Mouse (Mus musculus) stomach, postnatal 0 days (tissue): ENCODE results near the gene Ryk. TPM values are rescaled to one million over a fixed set of nuclear protein-coding genes. Genes with fewer than 3 reads are reported as not detected.

ENCODE experiments used
- ATAC-seq: fragments of 200-750 bp; cut with Nextera tagmentation; 2 replicates; pipeline ENCODE4 v1.8.0; 2017; ENCODE audit not compliant: low FRiP score, low TSS enrichment
- DNase-seq: peaks from one replicate; pipeline ENCODE4 v3.0.0-alpha.2; 2016; ENCODE audit warnings: low spot score
- H3K27ac ChIP-seq: fragments of 300-500 bp; sonication (generic); replicated peaks from 2 replicates; pipeline ENCODE4 v1.5.1; 2014; ENCODE audit warnings: mild to moderate bottlenecking, control low read depth
- H3K27me3 ChIP-seq: fragments of 300-500 bp; sonication (generic); 2 replicates; pipeline ENCODE4 v1.6.1; 2014; ENCODE audit warnings: low read length; ENCODE audit not compliant: control insufficient read depth, insufficient read depth
- H3K36me3 ChIP-seq: fragments of 300-500 bp; sonication (generic); 2 replicates; pipeline ENCODE4 v1.6.1; 2014; ENCODE audit warnings: low read length, mixed read lengths; ENCODE audit not compliant: control insufficient read depth, insufficient read depth
- H3K4me1 ChIP-seq: fragments of 300-500 bp; sonication (generic); replicated peaks from 2 replicates; pipeline ENCODE4 v1.6.1; 2014; ENCODE audit warnings: antibody characterized with exemption; ENCODE audit not compliant: control insufficient read depth, insufficient read depth
- H3K4me2 ChIP-seq: fragments of 300-500 bp; sonication (generic); replicated peaks from 2 replicates; pipeline ENCODE4 v1.6.1; 2014; ENCODE audit warnings: low read depth, mild to moderate bottlenecking, control low read depth, moderate library complexity
- H3K4me3 ChIP-seq: fragments of 300-500 bp; sonication (generic); 2 replicates; pipeline ENCODE4 v1.5.1; 2014; ENCODE audit warnings: low read depth, low read length, control low read depth
- H3K9ac ChIP-seq: fragments of 300-500 bp; sonication (generic); 2 replicates; pipeline ENCODE4 v1.6.1; 2014; ENCODE audit warnings: mild to moderate bottlenecking, low read length, control low read depth, mixed read lengths
- H3K9me3 ChIP-seq: fragments of 300-500 bp; sonication (generic); 2 replicates; pipeline ENCODE4 v1.6.1; 2016; ENCODE audit warnings: low read length; ENCODE audit not compliant: control insufficient read depth
- CTCF ChIP-seq: IDR thresholded peaks from 2 replicates; pipeline ENCODE4 v1.5.1; 2016; ENCODE audit warnings: antibody characterized with exemption, low read depth, mild to moderate bottlenecking, moderate library complexity
- EP300 ChIP-seq: optimal IDR thresholded peaks from 2 replicates; pipeline ENCODE3; 2016; ENCODE audit warnings: antibody characterized with exemption
- WGBS: fragments of 180-500 bp; shearing (Covaris S2); extraction: QIAGEN DNeasy Blood & Tissue Kit; methylation state at CpG from one replicate; pipeline ENCODE4 v1.1.7; 2014; 5-methylcytosine and 5-hydroxymethylcytosine counted together
- polyA plus RNA-seq: library from polyadenylated mRNA; unstranded; fragments of >200 nt; fragmentation: Nextera tagmentation; extraction: Ambion mirVana; gene quantifications from 2 replicates; pipeline ENCODE4 v1.2.1, GENCODE M21; 2015

Gene Ryk
- polyA plus RNA-seq, 1 experiment from 2014 or later: 16.8 TPM

DNA sequence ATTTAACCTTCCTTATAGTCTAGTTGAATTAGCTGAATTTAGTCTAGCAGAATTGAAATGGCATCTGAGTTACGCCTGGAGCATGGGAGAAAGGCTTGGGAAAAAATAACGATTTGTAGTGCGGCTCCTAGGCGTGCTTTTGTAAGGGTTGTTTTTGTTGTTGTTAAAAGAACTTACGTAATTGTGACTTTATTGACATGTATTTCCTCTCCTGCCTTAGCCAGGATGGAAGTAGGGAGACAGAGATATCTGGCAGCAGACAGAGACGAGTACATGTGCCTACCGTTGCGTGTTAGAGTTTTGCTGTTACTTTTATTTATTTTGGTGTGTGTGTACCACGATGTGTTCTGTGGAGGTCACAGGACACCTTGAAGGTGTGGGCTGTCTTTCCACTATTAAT is 1.6 kb downstream of the Ryk start:
- Histone ChIP-seq H3K27me3 (no peaks in the 10 kb centered on the region), H3K9me3 (no peaks in the 10 kb centered on the region), H3K9ac (peak overlapping the region; percentile 96; the same call in 1 of the 2 replicates), H3K36me3 (no peaks in the 10 kb centered on the region), H3K4me3 (peak overlapping the region; percentile 88; the same call in 1 of the 2 replicates), H3K4me2 (peak overlapping the region; percentile 85), H3K4me1 (peaks cover 17% of the 10 kb centered on the region), H3K27ac (no peak overlapping the region)
- WGBS: 42% methylated on average over 9 of the region's 9 CpGs
- TF ChIP-seq EP300 (no peak), CTCF (no peak)
- ATAC-seq (no peak), DNase-seq (no peak)

DNA sequence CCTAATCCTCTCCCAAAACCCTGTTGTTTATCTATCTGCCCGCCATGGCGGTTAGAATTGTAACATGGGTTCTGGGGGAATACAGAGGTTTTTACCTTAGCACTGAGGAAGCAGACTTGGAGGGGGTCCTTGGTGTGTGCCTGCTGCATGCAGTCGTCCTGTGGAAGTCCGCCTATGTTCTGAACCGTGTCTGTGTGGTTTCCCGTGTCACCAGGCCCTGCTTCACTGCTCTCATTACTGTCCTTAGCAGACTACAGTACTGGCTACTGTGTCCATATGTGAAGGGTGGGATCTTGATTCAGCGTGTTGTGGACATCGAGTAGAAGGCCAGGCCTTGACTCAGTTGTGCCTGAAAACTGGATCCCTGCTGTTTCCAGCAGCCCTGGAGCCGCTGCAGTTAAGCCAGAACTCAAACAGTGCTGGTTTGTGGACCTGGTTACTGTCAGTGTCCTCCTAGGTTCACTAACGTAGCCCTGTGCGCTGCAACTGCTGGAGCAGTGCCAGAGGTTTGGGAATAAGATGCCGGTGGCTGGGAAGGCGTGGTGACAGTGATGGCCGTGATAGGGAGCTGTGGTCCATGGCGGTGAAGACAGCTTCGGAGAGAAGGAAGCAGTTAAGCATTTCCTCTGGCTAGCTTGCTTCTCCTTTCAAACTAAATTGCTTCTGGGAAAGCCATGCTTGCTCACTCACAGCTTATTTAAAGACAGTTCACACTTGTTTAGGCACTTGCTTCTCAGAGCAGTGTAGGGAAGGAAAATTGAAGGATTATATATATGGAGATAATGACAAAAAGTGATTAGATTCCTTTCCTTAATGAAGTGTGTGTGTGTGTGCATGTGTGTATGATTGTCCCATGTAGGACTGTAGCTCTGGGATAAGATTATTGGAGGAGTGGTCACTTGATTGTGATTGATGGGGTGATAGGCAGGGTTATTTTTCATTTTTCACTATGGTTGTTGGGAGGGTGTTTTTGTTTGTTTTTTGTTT is 6.4 kb downstream of the Ryk start:
- Histone ChIP-seq H3K9ac (peak overlapping the region; percentile 9; the same call in 1 of the 2 replicates), H3K4me1 (peaks cover 23% of the 10 kb centered on the region), H3K36me3 (no peaks in the 10 kb centered on the region), H3K27me3 (no peaks in the 10 kb centered on the region), H3K27ac (peak overlapping the region; percentile 79), H3K4me2 (peak overlapping the region; percentile 26), H3K9me3 (no peaks in the 10 kb centered on the region), H3K4me3 (no peak overlapping the region)
- WGBS: 23% methylated on average over 16 of the region's 16 CpGs
- ATAC-seq: 0 out of 2 replicates have a peak, but pooled peaks have one; percentile 43
- DNase-seq: peak; percentile 35
- TF ChIP-seq CTCF (no peak), EP300 (no peak)

DNA sequence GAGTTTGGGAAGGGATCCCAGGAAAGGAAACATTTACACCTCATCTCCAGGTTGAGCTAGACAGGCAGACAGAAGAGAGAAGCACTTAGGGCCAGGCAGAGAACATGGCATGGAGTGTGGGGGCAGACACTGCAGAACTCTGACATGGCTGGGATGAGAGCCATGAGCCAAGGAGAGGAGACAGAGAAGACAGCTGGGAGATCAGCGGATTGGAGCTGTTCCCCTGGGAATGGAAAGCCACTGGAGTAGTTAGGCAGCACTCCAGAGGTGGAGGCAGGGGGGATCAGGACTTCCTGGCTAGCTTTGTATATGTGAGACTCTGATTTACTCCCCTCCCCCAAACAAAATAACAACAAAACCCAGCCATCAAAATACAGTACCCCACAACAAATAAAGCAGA is 7.1 kb downstream of the Ryk start:
- Histone ChIP-seq H3K27me3 (no peaks in the 10 kb centered on the region), H3K36me3 (no peaks in the 10 kb centered on the region), H3K9me3 (no peaks in the 10 kb centered on the region), H3K4me1 (peaks cover 20% of the 10 kb centered on the region), H3K4me3 (no peak overlapping the region), H3K27ac (peak overlapping the region; percentile 63; the same call in 1 of the 2 replicates), H3K9ac (no peak overlapping the region), H3K4me2 (no peak overlapping the region)
- WGBS: 16% methylated on average over 1 of the region's 1 CpGs
- ATAC-seq (no peak), DNase-seq (no peak)
- no peak for TF ChIP-seq EP300
- TF ChIP-seq CTCF: no peak

DNA sequence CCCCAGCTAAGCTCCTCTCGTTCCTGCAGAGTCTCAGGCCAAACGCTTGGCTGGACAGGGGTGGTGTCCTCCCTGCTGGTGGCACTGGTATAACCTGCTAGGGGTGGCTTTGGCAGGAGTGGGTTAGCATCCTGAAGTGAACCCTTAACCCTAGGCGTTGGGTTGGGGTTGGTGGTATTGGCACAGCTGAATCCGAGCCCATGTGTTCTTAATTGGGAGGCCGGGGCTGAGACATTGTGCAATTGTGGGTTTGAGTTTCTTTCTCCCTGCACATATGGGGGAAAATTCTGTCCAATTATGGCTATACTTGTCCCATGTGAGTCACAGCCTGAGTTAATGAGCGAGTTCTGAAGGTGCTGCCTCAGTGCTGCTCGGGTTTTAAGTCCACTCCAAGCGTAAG is 7.8 kb downstream of the Ryk start:
- TF ChIP-seq EP300: no peak
- TF ChIP-seq CTCF: no peak
- Histone ChIP-seq H3K4me2 (no peak overlapping the region; the same call in 1 of the 2 replicates), H3K36me3 (no peaks in the 10 kb centered on the region), H3K9ac (no peak overlapping the region), H3K27me3 (no peaks in the 10 kb centered on the region), H3K4me1 (peaks cover 20% of the 10 kb centered on the region), H3K4me3 (no peak overlapping the region), H3K27ac (peak overlapping the region; percentile 63), H3K9me3 (no peaks in the 10 kb centered on the region)
- ATAC-seq (peak; percentile 51), DNase-seq (no peak)
- 34% methylated on average over 8 of the region's 8 CpGs for WGBS

DNA sequence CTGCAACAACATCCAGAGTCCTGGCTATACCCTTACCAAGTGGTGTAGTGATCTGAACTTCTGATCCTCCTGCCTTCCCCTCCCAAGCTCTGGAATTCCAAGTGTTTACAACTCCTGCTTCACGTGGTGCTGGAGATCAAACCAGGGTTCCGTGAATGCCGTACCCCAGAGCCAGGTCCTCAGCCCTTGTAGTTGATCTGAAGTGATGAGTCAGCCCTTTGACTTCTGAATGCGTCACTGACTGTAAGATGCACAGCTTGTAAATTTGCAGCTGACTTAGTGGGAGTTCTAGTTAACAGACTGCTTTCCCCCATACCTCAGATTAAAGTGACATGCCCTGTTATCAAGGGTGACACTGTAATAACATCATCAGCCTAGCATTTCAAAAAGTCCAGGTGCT is 8.9 kb downstream of the Ryk start:
- Histone ChIP-seq H3K4me1 (peaks cover 20% of the 10 kb centered on the region), H3K4me3 (no peak overlapping the region), H3K9me3 (no peaks in the 10 kb centered on the region), H3K36me3 (no peaks in the 10 kb centered on the region), H3K27ac (peak overlapping the region; percentile 35; the same call in 1 of the 2 replicates), H3K9ac (no peak overlapping the region), H3K27me3 (no peaks in the 10 kb centered on the region), H3K4me2 (no peak overlapping the region)
- ATAC-seq (peak; percentile 43; the same call in 1 of the 2 replicates), DNase-seq (no peak)
- 20% methylated on average over 4 of the region's 4 CpGs for WGBS
- TF ChIP-seq CTCF: no peak
- TF ChIP-seq EP300: no peak

DNA sequence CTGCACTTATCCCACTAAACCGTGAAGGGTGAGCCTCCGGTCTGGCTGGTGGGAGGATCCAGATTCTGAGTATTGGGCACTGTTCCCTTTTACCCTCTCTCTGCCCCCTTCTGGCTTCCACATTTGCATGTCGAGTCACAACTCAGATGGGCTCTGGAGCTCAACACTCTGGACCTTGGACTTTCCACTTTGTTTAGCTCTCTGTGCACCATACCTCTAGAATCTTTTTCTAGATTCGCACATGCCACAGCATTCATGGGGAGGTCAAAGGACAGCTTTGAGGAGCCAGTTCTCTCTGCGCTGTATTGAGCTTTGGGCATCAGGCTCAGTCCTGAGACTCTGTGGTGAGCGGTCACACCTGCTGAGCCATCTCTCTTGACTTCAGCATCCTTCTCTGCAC is 11.1 kb downstream of the Ryk start:
- TF ChIP-seq CTCF: no peak
- no peak for TF ChIP-seq EP300
- no peak overlapping the region for H3K27ac ChIP-seq
- H3K9ac ChIP-seq: no peak overlapping the region
- H3K36me3 ChIP-seq: no peaks in the 10 kb centered on the region
- H3K4me1 ChIP-seq: peaks cover 12% of the 10 kb centered on the region
- H3K9me3 ChIP-seq: no peaks in the 10 kb centered on the region
- WGBS: 68% methylated on average over 6 of the region's 6 CpGs
- DNase-seq (no peak), ATAC-seq (no peak)
- H3K27me3 ChIP-seq: no peaks in the 10 kb centered on the region
- no peak overlapping the region for H3K4me2 ChIP-seq
- no peak overlapping the region for H3K4me3 ChIP-seq
